Mouse (Mus musculus): ENCODE measurements around the gene Arpc5l. TPM values are rescaled to one million over a fixed set of nuclear protein-coding genes. Genes with fewer than 3 reads are reported as not detected.
A peak's percentile ranks its signal among the peaks of the same experiment; 100 is the strongest.

Arpc5l gene
- polyA plus RNA-seq, 1 experiment: 55.2 TPM

- peak overlapping the region; percentile 78 for H3K9ac ChIP-seq (ENCODE audit: low read depth, poor library complexity, severe bottlenecking)
- H3K27me3 ChIP-seq (ENCODE audit: control insufficient read depth, insufficient read depth, low read length, poor library complexity, severe bottlenecking): no peaks in the 10 kb centered on the region
- TF ChIP-seq EP300 (IDR thresholded peaks at IDR 0.05; ENCODE audit: insufficient read depth, low read depth, low read length) (no peak), CTCF (IDR thresholded peaks at IDR 0.05; ENCODE audit: low read depth, low read length) (no peak), POLR2A (IDR thresholded peaks at IDR 0.05; ENCODE audit: insufficient read depth, low read length) (no peak)
- peaks cover 5% of the 10 kb centered on the region; the same call in 1 of the 2 replicates for H3K36me3 ChIP-seq (ENCODE audit: control insufficient read depth, insufficient read depth, low read length, poor library complexity, severe bottlenecking)
- no peak overlapping the region for H3K27ac ChIP-seq (ENCODE audit: insufficient read depth, low read length)
- no peaks in the 10 kb centered on the region for H3K4me1 ChIP-seq (ENCODE audit: control insufficient read depth, insufficient read depth, low read length)
- H3K4me3 ChIP-seq (ENCODE audit: low read depth, low read length): peak overlapping the region; percentile 91
- H3K9me3 ChIP-seq (replicated peaks; ENCODE audit: control insufficient read depth, insufficient read depth, low read length, poor library complexity, severe bottlenecking): no peaks in the 10 kb centered on the region
Measured at GRCm38 (mm10) chr2:39064687-39065399, 59.7 kb downstream of the Arpc5l start.

Other genes starting within 250 kb of the Arpc5l start
- 110 and 111 TPM in 2 replicates for gene Nr6a1, start 77.7 kb upstream of the Arpc5l start, polyA plus RNA-seq (2011; ENCODE audit: insufficient read depth, insufficient read length, low read depth, missing spikeins)
- 1.8 and 2.5 TPM in 2 replicates for gene Olfml2a, start 73.4 kb upstream of the Arpc5l start, polyA plus RNA-seq (2011; ENCODE audit: insufficient read depth, insufficient read length, low read depth, missing spikeins)
- gene Wdr38, start 7.9 kb upstream of the Arpc5l start, polyA plus RNA-seq (2011; ENCODE audit: insufficient read depth, insufficient read length, low read depth, missing spikeins): 0.67 and 1.1 TPM in 2 replicates
- gene Rpl35, start 276 bp downstream of the Arpc5l start, polyA plus RNA-seq (2011; ENCODE audit: insufficient read depth, insufficient read length, low read depth, missing spikeins): 289 and 317 TPM in 2 replicates
- 16.9 and 21.3 TPM in 2 replicates for gene Golga1, start 60.2 kb downstream of the Arpc5l start, polyA plus RNA-seq (2011; ENCODE audit: insufficient read depth, insufficient read length, low read depth, missing spikeins)
- 18.7 and 18.8 TPM in 2 replicates for gene Scai, start 185.4 kb downstream of the Arpc5l start, polyA plus RNA-seq (2011; ENCODE audit: insufficient read depth, insufficient read length, low read depth, missing spikeins)
- gene Ppp6c, start 221.1 kb downstream of the Arpc5l start, polyA plus RNA-seq (2011; ENCODE audit: insufficient read depth, insufficient read length, low read depth, missing spikeins): 78.0 and 81.1 TPM in 2 replicates

All from ES-Bruce4 (cell line).